Mouse (Mus musculus) neural tube, embryonic 15.5 days (tissue): ENCODE measurements around the gene Hpd. TPM values are rescaled to one million over a fixed set of nuclear protein-coding genes. Genes with fewer than 3 reads are reported as not detected.

Experiments used
- ATAC-seq: fragments of 200-750 bp; cut with Nextera tagmentation; 2 replicates; pipeline ENCODE4 v1.8.0; 2017; ENCODE audit warnings: mild to moderate bottlenecking, moderate TSS enrichment, moderate library complexity; ENCODE audit not compliant: low FRiP score
- H3K27ac ChIP-seq: fragments of 300-500 bp; sonication (generic); replicated peaks from 2 replicates; pipeline ENCODE4 v1.5.1; 2015; ENCODE audit warnings: mild to moderate bottlenecking, inconsistent platforms
- H3K27me3 ChIP-seq: fragments of 300-500 bp; sonication (generic); replicated peaks from 2 replicates; pipeline ENCODE4 v1.6.1; 2015; ENCODE audit warnings: inconsistent platforms
- H3K36me3 ChIP-seq: fragments of 300-500 bp; sonication (generic); 2 replicates; pipeline ENCODE4 v1.6.1; 2015; ENCODE audit warnings: inconsistent platforms
- H3K4me1 ChIP-seq: fragments of 300-500 bp; sonication (generic); 2 replicates; pipeline ENCODE4 v1.6.1; 2015; ENCODE audit warnings: inconsistent platforms
- H3K4me2 ChIP-seq: fragments of 300-500 bp; sonication (generic); 2 replicates; pipeline ENCODE4 v1.6.1; 2015; ENCODE audit warnings: inconsistent platforms, mild to moderate bottlenecking, moderate library complexity
- H3K4me3 ChIP-seq: fragments of 300-500 bp; sonication (generic); replicated peaks from 2 replicates; pipeline ENCODE4 v1.5.1; 2015; ENCODE audit warnings: mild to moderate bottlenecking, inconsistent platforms
- H3K9ac ChIP-seq: fragments of 300-500 bp; sonication (generic); replicated peaks from 2 replicates; pipeline ENCODE4 v1.6.1; 2015; ENCODE audit warnings: mild to moderate bottlenecking, inconsistent platforms
- H3K9me3 ChIP-seq: fragments of 300-500 bp; sonication (generic); replicated peaks from 2 replicates; pipeline ENCODE4 v1.6.1; 2016; ENCODE audit warnings: inconsistent platforms
- WGBS: fragments of 180-500 bp; shearing (Covaris S2); methylation state at CpG from one replicate; pipeline ENCODE4 v1.1.7; 2015; ENCODE audit warnings: mixed read lengths; 5-methylcytosine and 5-hydroxymethylcytosine counted together
- polyA plus RNA-seq: library from polyadenylated mRNA; unstranded; fragments of >200 nt; fragmentation: Nextera tagmentation; extraction: Ambion mirVana; gene quantifications from 2 replicates; pipeline ENCODE4 v1.2.1, GENCODE M21; 2015

Hpd gene
- polyA plus RNA-seq, 1 experiment from 2014 or later: not detected

DNA sequence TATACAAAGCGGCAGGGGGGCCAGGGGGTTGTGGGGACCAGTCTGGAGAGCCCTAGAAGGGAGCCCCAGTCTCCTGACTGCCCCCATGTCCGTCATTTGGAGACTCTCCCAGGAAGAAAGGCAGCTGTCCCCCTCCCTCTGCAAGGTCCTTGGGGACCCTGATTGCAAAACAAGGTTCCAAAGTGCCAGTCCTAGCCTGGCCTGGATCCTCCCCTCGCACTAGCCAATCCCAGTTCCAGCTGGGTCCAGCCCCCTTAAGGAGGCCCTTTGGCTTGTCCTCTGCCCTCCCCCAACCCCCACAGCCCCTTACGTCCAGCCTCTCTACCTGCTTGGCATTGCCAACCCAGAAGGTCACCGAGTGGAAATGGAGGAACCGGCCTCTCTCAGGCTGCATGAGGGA lies 991 bp downstream of the Hpd start:
- ATAC-seq: no peak
- Histone ChIP-seq H3K36me3 (no peaks in the 10 kb centered on the region), H3K4me2 (no peak overlapping the region), H3K9me3 (no peaks in the 10 kb centered on the region), H3K27ac (no peak overlapping the region), H3K4me1 (no peaks in the 10 kb centered on the region), H3K27me3 (no peaks in the 10 kb centered on the region), H3K9ac (no peak overlapping the region), H3K4me3 (no peak overlapping the region)
- 72% methylated on average over 6 of the region's 6 CpGs for WGBS

DNA sequence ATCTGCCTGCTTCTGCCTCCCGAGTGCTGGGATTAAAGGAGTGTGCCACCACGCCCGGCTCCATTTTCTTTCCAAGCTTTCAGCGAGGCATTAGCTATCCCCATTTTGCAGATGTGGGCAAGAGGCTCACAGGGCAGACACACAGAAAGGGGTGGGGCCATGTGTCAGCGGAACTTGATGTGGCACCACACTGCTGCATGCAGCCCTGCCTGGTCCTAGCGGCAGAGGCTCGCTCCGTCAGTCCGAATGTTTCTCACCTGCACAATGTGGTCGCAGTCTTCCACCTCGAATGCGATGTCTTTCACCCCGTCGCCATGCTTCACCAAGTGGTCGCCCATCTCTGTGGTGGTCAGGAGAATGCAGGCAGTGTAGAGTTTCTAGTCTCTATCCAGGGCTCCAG lies 2.1 kb downstream of the Hpd start:
- Histone ChIP-seq H3K9me3 (no peaks in the 10 kb centered on the region), H3K4me2 (no peak overlapping the region), H3K4me1 (no peaks in the 10 kb centered on the region), H3K27ac (no peak overlapping the region), H3K36me3 (no peaks in the 10 kb centered on the region), H3K27me3 (no peaks in the 10 kb centered on the region), H3K4me3 (no peak overlapping the region), H3K9ac (no peak overlapping the region)
- 95% methylated on average over 15 of the region's 15 CpGs for WGBS
- ATAC-seq: no peak

DNA sequence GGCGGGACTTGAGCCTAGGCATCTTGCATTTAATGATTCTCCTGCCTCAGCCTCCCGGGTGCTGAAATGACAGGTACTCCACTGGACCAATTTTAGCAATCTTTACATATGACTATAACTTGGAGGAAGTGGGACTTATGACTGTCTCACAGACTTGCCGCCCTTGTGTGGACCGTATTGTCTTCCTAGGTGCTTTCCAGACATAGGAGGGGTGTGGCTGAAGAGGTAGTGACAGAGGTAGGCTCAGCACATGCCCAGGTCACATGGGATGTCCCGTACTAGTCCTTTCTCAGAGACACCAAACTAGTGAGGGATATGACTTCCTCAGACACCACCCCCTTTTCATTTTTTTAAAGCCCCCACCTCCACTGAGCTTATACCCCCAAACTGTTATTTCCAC lies 3.7 kb downstream of the Hpd start:
- no peaks in the 10 kb centered on the region for H3K27me3 ChIP-seq
- H3K27ac ChIP-seq: no peak overlapping the region
- H3K4me3 ChIP-seq: no peak overlapping the region
- ATAC-seq: no peak
- no peaks in the 10 kb centered on the region for H3K36me3 ChIP-seq
- no peak overlapping the region for H3K4me2 ChIP-seq
- no peaks in the 10 kb centered on the region for H3K9me3 ChIP-seq
- WGBS: 93% methylated on average over 5 of the region's 5 CpGs
- H3K4me1 ChIP-seq: no peaks in the 10 kb centered on the region
- H3K9ac ChIP-seq: no peak overlapping the region

DNA sequence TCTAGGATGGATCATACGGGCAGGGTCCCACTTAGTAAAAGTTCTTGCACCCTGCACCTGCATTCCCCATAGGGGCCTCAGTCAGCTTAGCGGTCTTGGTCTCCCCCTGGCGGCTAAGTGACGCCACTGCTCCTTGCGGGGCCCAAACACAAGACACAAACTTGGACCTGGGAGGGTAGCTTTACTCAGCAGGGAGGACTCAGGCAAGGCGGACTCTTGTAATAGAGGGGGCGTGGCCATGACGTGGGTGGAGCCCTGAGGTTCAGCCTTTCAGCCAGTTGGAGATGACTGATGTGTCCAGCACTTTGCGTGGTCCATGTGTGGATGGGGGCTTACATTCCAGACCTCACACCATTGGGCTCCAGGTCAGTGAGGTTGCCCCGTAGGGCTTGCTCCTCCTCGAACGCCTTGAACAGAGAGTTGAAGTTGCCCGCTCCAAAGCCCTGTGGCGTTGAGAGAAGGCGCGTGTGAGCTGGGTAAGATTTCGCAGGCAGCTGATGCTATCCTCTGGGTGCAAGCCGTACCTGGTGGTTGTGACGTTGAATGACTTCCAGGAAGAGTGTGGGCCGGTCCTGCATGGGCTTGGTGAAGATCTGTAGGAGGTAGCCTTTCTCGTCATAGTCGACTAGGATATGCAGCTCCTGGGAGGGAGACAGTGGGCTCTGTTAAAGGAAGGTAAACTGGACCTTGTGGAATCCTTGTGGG lies 10.7 kb downstream of the Hpd start:
- 16% methylated on average over 22 of the region's 22 CpGs for WGBS
- no peak overlapping the region for H3K9ac ChIP-seq

DNA sequence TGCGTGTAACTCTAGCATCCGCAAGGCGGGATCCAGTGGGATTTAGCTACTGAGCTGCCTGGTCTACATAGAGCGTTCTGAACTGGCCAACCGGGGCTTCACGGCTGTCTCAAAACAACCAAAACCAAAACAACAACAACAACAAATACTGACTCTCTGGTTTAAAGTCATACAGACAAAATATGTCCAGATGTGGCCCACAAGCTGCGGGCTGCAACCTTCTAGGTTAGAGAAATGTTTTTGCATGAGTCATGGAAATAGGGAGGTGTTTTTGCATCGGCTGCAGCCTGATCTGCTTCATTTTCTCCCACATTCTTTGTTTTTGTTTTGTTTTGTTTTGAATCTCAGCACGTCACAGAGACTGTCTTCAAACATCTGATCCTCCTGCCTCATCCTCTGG lies 12.2 kb downstream of the Hpd start:
- no peak for ATAC-seq
- H3K4me2 ChIP-seq: no peak overlapping the region
- H3K4me1 ChIP-seq: peaks cover 15% of the 10 kb centered on the region
- 72% methylated on average over 9 of the region's 9 CpGs for WGBS
- no peaks in the 10 kb centered on the region for H3K9me3 ChIP-seq
- H3K4me3 ChIP-seq: no peak overlapping the region
- H3K9ac ChIP-seq: no peak overlapping the region
- no peaks in the 10 kb centered on the region for H3K27me3 ChIP-seq
- H3K36me3 ChIP-seq: peaks cover 14% of the 10 kb centered on the region
- H3K27ac ChIP-seq: no peak overlapping the region

More for the DNA sequence above, 10.7 kb downstream of the Hpd start:
- ATAC-seq: peak; percentile 55; the same call in 1 of the 2 replicates
- H3K36me3 ChIP-seq: peaks cover 2% of the 10 kb centered on the region
- H3K4me2 ChIP-seq: peak overlapping the region; percentile 51
- no peaks in the 10 kb centered on the region for H3K9me3 ChIP-seq
- no peaks in the 10 kb centered on the region for H3K27me3 ChIP-seq
- H3K27ac ChIP-seq: no peak overlapping the region
- no peak overlapping the region for H3K4me3 ChIP-seq
- peaks cover 15% of the 10 kb centered on the region for H3K4me1 ChIP-seq

DNA sequence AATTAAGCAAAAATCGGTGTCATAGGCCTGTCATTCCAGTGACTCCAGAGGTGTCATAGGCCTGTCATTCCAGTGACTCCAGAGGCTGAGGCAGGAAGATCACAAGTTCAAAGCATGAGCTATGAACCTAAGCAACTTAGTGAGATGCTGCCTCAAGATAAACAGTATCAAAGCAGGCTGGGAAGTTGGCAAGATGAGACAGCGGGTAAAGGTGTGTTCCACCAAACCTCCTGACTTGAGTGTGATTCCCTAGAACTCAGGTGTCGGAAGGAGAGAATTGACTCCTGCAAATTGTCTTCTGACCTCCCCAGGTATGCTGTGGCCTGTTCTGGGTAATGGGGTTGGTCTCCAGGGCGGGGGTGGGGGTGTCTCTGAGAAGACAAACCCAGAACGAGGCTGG lies 13.2 kb downstream of the Hpd start, which contains the start of gene Psmd9:
Gene Psmd9 (plus strand): TSS at position 130 of the 400 bp plus-strand sequence.
- H3K27me3 ChIP-seq: no peaks in the 10 kb centered on the region
- no peak within 1 kb of the TSS for H3K27ac ChIP-seq
- H3K4me3 ChIP-seq: no peak within 1 kb of the TSS
- no peak within 1 kb of the TSS for H3K4me2 ChIP-seq
- no peak within 1 kb of the TSS for H3K9ac ChIP-seq
- no peak for ATAC-seq
- peaks cover 15% of the 10 kb centered on the region for H3K4me1 ChIP-seq
- H3K36me3 ChIP-seq: peaks cover 19% of the 10 kb centered on the region
- H3K9me3 ChIP-seq: no peaks in the 10 kb centered on the region
- WGBS: 85% methylated on average over 5 of the region's 5 CpGs

DNA sequence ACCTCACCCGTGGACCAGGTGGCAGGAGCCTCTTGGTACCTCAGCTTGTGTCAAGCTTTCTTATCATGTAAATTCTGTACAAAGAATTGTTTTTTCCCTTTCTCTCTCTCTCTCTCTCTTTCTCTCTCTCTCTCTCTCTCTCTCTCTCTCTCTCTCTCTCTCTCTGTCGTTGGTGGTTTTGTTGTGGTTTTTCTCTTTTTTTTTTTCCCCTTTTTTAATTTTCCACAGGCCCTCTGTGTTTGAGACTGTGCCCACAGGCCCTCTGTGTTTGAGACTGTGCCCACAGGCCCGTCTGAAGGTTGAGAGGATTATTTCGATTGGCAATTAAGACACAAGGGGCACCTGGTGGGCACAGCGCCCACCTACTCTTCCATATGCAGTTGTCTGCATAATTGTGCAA lies 14.9 kb downstream of the Hpd start:
- no peak overlapping the region for H3K4me3 ChIP-seq
- WGBS: 69% methylated on average over 5 of the region's 5 CpGs
- no peak overlapping the region for H3K27ac ChIP-seq

DNA sequence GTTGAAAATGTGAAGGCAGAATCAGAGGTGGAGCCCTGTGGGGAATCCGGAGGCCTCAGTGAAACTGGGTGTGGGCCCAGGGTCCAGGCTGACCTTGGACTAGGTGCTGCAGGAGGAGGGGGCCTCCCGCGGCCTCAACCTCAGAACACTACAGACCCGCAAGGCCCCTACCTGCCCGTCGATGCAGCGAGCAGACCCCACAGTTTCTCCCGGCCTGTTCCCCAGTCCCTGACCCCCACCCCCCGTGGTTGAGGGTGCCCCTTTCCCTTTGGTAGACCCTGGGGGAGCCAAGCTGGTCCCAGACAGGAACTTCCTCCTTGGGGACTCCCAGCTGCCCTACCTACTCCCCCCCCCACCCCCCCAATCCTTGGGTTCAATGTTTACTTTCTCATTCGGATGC lies 16.1 kb downstream of the Hpd start:
- H3K36me3 ChIP-seq: peaks cover 46% of the 10 kb centered on the region
- 83% methylated on average over 10 of the region's 10 CpGs for WGBS
- H3K9me3 ChIP-seq: no peaks in the 10 kb centered on the region
- H3K4me2 ChIP-seq: no peak overlapping the region
- no peaks in the 10 kb centered on the region for H3K27me3 ChIP-seq
- H3K4me3 ChIP-seq: no peak overlapping the region
- peaks cover 9% of the 10 kb centered on the region for H3K4me1 ChIP-seq
- H3K9ac ChIP-seq: no peak overlapping the region
- H3K27ac ChIP-seq: no peak overlapping the region
- no peak for ATAC-seq

More for the DNA sequence above, 14.9 kb downstream of the Hpd start:
- Histone ChIP-seq H3K9ac (no peak overlapping the region), H3K4me2 (no peak overlapping the region), H3K9me3 (no peaks in the 10 kb centered on the region), H3K4me1 (peaks cover 15% of the 10 kb centered on the region), H3K27me3 (no peaks in the 10 kb centered on the region), H3K36me3 (peaks cover 36% of the 10 kb centered on the region)
- ATAC-seq: no peak

DNA sequence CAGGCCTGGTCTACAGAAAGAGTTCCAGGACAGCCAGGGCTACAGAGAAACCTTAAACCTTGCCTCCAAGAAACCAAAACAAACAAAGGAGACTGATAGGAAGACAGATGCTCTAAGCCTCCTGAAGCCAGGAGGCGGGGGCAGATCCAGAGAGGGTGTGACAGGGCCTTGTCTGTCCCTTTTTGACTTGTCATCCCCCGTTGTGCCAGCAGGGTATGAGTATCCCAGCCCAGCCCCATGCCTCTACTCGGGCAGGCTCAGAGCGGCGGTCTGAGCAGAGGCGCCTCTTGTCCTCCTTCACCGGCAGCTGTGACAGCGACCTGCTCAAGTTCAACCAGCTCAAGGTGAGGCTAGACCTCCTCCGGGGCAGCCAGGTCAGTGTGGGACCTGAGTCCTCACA lies 19.6 kb downstream of the Hpd start:
- 92% methylated on average over 9 of the region's 9 CpGs for WGBS
- no peak overlapping the region for H3K4me3 ChIP-seq
- H3K4me2 ChIP-seq: no peak overlapping the region
- H3K4me1 ChIP-seq: no peaks in the 10 kb centered on the region
- no peak overlapping the region for H3K27ac ChIP-seq
- no peak overlapping the region for H3K9ac ChIP-seq
- ATAC-seq: no peak
- no peaks in the 10 kb centered on the region for H3K27me3 ChIP-seq
- no peaks in the 10 kb centered on the region for H3K9me3 ChIP-seq
- peaks cover 80% of the 10 kb centered on the region for H3K36me3 ChIP-seq

DNA sequence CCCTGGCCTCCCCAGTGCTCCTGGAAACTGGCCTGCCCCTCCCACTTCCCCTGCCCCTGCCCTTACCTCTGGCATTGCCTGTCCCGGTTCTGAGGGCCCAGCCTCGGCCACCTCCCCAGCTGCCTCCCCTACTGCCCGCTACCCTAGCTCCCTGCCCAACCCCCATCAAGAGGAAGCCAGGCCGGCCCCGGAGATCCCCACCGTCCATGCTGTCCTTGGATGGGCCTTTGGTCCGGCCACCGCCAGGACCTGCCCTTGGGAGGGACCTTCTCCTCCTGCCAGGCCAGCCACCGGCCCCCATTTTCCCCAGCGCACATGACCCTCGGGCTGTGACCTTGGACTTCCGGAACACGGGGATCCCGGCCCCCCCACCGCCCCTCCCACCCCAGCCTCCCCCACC lies 22.2 kb downstream of the Hpd start:
- 95% methylated on average over 15 of the region's 15 CpGs for WGBS
- no peak overlapping the region for H3K27ac ChIP-seq
- ATAC-seq: no peak

DNA sequence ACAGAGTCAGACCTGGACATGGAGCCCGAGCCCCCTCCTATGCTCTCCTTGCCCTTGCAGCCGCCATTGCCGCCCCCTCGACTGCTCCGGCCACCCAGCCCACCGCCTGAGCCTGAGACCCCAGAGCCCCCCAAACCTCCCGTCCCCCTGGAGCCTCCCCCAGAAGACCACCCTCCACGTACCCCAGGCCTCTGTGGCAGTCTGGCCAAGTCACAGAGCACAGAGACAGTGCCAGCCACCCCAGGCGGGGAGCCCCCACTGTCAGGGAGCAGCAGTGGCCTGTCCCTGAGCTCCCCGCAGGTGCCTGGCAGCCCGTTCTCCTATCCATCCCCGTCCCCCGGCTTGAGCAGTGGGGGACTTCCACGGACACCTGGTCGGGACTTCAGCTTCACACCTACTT lies 22.7 kb downstream of the Hpd start:
- H3K4me1 ChIP-seq: no peaks in the 10 kb centered on the region
- H3K4me2 ChIP-seq: no peak overlapping the region
- no peak overlapping the region for H3K27ac ChIP-seq
- H3K9me3 ChIP-seq: no peaks in the 10 kb centered on the region
- 96% methylated on average over 15 of the region's 15 CpGs for WGBS
- peaks cover 85% of the 10 kb centered on the region for H3K36me3 ChIP-seq
- no peak for ATAC-seq
- H3K27me3 ChIP-seq: no peaks in the 10 kb centered on the region
- no peak overlapping the region for H3K9ac ChIP-seq
- H3K4me3 ChIP-seq: no peak overlapping the region

More for the DNA sequence above, 22.2 kb downstream of the Hpd start:
- peaks cover 83% of the 10 kb centered on the region for H3K36me3 ChIP-seq
- H3K4me3 ChIP-seq: no peak overlapping the region
- no peaks in the 10 kb centered on the region for H3K27me3 ChIP-seq
- no peak overlapping the region for H3K9ac ChIP-seq
- no peaks in the 10 kb centered on the region for H3K9me3 ChIP-seq
- H3K4me2 ChIP-seq: no peak overlapping the region
- H3K4me1 ChIP-seq: no peaks in the 10 kb centered on the region

DNA sequence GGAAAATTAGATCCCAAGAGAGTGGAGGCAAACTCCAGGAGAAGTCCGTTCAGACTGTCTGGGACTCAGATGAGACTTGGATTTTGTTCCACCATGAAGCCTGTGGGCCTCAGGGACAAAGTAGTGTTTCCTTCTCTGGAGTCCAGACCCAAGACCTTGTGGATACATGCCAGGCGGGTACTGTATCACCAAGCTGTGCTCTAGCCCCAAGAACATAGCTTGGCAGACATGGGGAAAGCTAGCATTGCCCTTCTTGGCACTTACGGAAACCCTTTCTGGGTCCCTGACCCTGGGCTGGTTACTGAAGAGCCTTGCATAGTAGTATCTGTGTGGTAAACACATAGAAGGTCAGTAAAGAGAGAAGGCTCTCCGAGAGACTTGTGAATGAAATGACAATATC lies 23.1 kb downstream of the Hpd start:
- Histone ChIP-seq H3K4me2 (no peak overlapping the region), H3K9me3 (no peaks in the 10 kb centered on the region), H3K4me3 (no peak overlapping the region), H3K36me3 (peaks cover 86% of the 10 kb centered on the region), H3K27ac (no peak overlapping the region), H3K27me3 (no peaks in the 10 kb centered on the region), H3K4me1 (no peaks in the 10 kb centered on the region), H3K9ac (no peak overlapping the region)
- ATAC-seq: no peak
- 93% methylated on average over 4 of the region's 4 CpGs for WGBS
